Mouse (Mus musculus) left cerebral cortex, adult 9 months (tissue): ENCODE results near the gene Ngef.

Experiments
- DNase-seq, 2 experiments: peaks; one replicate each; pipeline ENCODE4 v3.0.0; 2022; ENCODE audit warnings: low spot score in 2 of 2

Gene Ngef

GRCm38 (mm10) chr1:87573800-87574215, at the start of gene Ngef:
Gene Ngef (minus strand): TSS chr1:87573870.
- no peak for DNase-seq

- peak in 1 of 2 experiments; percentile 53 for DNase-seq
Measured at GRCm38 (mm10) chr1:87621858-87622279, 48.2 kb upstream of the Ngef start.

- DNase-seq = no peak
Measured at GRCm38 (mm10) chr1:87621146-87621857, 47.6 kb upstream of the Ngef start.

GRCm38 (mm10) chr1:87620693-87621092, 47.0 kb upstream of the Ngef start:
- no peak for DNase-seq

- no peak for DNase-seq
Measured at GRCm38 (mm10) chr1:87620211-87620668, 46.6 kb upstream of the Ngef start, which contains the start of gene Inpp5d. Gene Inpp5d (plus strand): TSS chr1:87620312.

- DNase-seq = no peak
Measured at GRCm38 (mm10) chr1:87614576-87615295, 41.1 kb upstream of the Ngef start.

- peak in 1 of 2 experiments; percentile 43 for DNase-seq
Measured at GRCm38 (mm10) chr1:87608416-87609046, 34.9 kb upstream of the Ngef start.

- DNase-seq = peak in 1 of 2 experiments; percentile 88
Measured at GRCm38 (mm10) chr1:87607385-87608091, 33.9 kb upstream of the Ngef start.

- peak in 1 of 2 experiments; percentile 65 for DNase-seq
Measured at GRCm38 (mm10) chr1:87605296-87605695, 31.6 kb upstream of the Ngef start.

- DNase-seq = peak in 1 of 2 experiments; percentile 68
Measured at GRCm38 (mm10) chr1:87603389-87603788, 29.7 kb upstream of the Ngef start.

GRCm38 (mm10) chr1:87601801-87602200, 28.1 kb upstream of the Ngef start:
- no peak for DNase-seq

GRCm38 (mm10) chr1:87600533-87600932, 26.9 kb upstream of the Ngef start:
- no peak for DNase-seq

- DNase-seq = no peak
Measured at GRCm38 (mm10) chr1:87594671-87595070, 21.0 kb upstream of the Ngef start.

- DNase-seq = peak; percentile 68
Measured at GRCm38 (mm10) chr1:87594261-87594660, 20.6 kb upstream of the Ngef start.

GRCm38 (mm10) chr1:87589980-87590379, 16.3 kb upstream of the Ngef start:
- no peak for DNase-seq

- peak; percentile 59 to 74 for DNase-seq
Measured at GRCm38 (mm10) chr1:87589162-87589561, 15.5 kb upstream of the Ngef start.

GRCm38 (mm10) chr1:87580824-87581223, 7.2 kb upstream of the Ngef start:
- DNase-seq = no peak

GRCm38 (mm10) chr1:87578965-87579364, 5.3 kb upstream of the Ngef start:
- DNase-seq = no peak

- DNase-seq = peak in 1 of 2 experiments; percentile 42
Measured at GRCm38 (mm10) chr1:87574785-87575184, 1.1 kb upstream of the Ngef start.

- no peak for DNase-seq
Measured at GRCm38 (mm10) chr1:87574353-87574752, 683 bp upstream of the Ngef start.

GRCm38 (mm10) chr1:87573261-87573660, 409 bp downstream of the Ngef start:
- DNase-seq = no peak

GRCm38 (mm10) chr1:87568398-87568797, 5.3 kb downstream of the Ngef start:
- DNase-seq = no peak
